Mouse (Mus musculus) hindbrain, embryonic 15.5 days (tissue): ENCODE data around the gene Prpsap1. TPM values are rescaled to one million over a fixed set of nuclear protein-coding genes. Genes with fewer than 3 reads are reported as not detected.

Experiments
- polyA plus RNA-seq: library from polyadenylated mRNA; unstranded; fragments of >200 nt; fragmentation: Nextera tagmentation; extraction: Ambion mirVana; gene quantifications from 2 replicates; pipeline ENCODE4 v1.2.1, GENCODE M21; 2015

Prpsap1 gene
- polyA plus RNA-seq, 1 experiment from 2014 or later, result 186 TPM

Other genes with a start within 250 kb of the Prpsap1 start
- gene Srp68, start 220.0 kb downstream of the Prpsap1 start, polyA plus RNA-seq, result 63.9 and 66.1 TPM in 2 replicates
- 0.51 and 0.68 TPM in 2 replicates for gene Galr2, start 213.3 kb downstream of the Prpsap1 start, polyA plus RNA-seq
- gene Exoc7, start 187.0 kb downstream of the Prpsap1 start, polyA plus RNA-seq, result 106 and 108 TPM in 2 replicates
- 13.7 and 23.2 TPM in 2 replicates for gene Foxj1, start 158.8 kb downstream of the Prpsap1 start, polyA plus RNA-seq
- gene Rnf157, start 81.2 kb downstream of the Prpsap1 start, polyA plus RNA-seq, result 69.8 and 78.1 TPM in 2 replicates
- 42.7 and 44.3 TPM in 2 replicates for gene Ubald2, start 60.1 kb downstream of the Prpsap1 start, polyA plus RNA-seq
- gene Qrich2, start 28.0 kb downstream of the Prpsap1 start, polyA plus RNA-seq, result 0.07 and 0.47 TPM in 2 replicates
- gene Sphk1, start 36.7 kb upstream of the Prpsap1 start, polyA plus RNA-seq, result 8.4 and 11.0 TPM in 2 replicates
- 35.0 and 36.7 TPM in 2 replicates for gene Ube2o, start 87.2 kb upstream of the Prpsap1 start, polyA plus RNA-seq
- 0.14 TPM in 1 of 2 replicates, not detected in the other for gene Aanat, start 92.2 kb upstream of the Prpsap1 start, polyA plus RNA-seq
- gene Rhbdf2, start 132.8 kb upstream of the Prpsap1 start, polyA plus RNA-seq, result 1.1 and 1.6 TPM in 2 replicates
- 2.8 and 3.8 TPM in 2 replicates for gene Prcd, start 159.3 kb upstream of the Prpsap1 start, polyA plus RNA-seq
- 25.7 and 29.1 TPM in 2 replicates for gene Cygb, start 160.1 kb upstream of the Prpsap1 start, polyA plus RNA-seq